ENCODE assay signal across 30 mouse cellular contexts in genomic region chr12:105777651-105778050, GRCm38 (mm10).
"Had no signal": no experiment of that assay in that cellular context is flagged by ENCODE, and none has a peak within 500 bp of the region (broad histone marks: within the 10 kb centered on the region; RNA-seq: fewer than 3 reads in every experiment).

No protein-coding gene starts in this region.

- H3K9me3 ChIP-seq: heart, embryonic 12.5 days; heart, embryonic 15.5 days; hindbrain, embryonic 10.5 days; hindbrain, embryonic 12.5 days; hindbrain, embryonic 13.5 days; hindbrain, embryonic 15.5 days; intestine, embryonic 15.5 days; kidney, embryonic 15.5 days had no signal

- H3K9ac ChIP-seq: heart, embryonic 12.5 days; heart, embryonic 13.5 days; heart, embryonic 15.5 days; hindbrain, embryonic 12.5 days; hindbrain, embryonic 13.5 days; hindbrain, embryonic 14.5 days; hindbrain, embryonic 15.5 days; intestine, embryonic 15.5 days; kidney, embryonic 15.5 days had no signal

- H3K4me3 ChIP-seq: heart, embryonic 12.5 days; heart, embryonic 13.5 days; heart, embryonic 15.5 days; hindbrain, embryonic 10.5 days; hindbrain, embryonic 12.5 days; hindbrain, embryonic 13.5 days; hindbrain, embryonic 15.5 days; intestine, embryonic 15.5 days; kidney, embryonic 15.5 days; layer of hippocampus, adult 2 months; left cerebral cortex, adult 2 months had no signal

- H3K27ac ChIP-seq: heart, embryonic 13.5 days; heart, embryonic 15.5 days; hindbrain, embryonic 10.5 days; hindbrain, embryonic 12.5 days; hindbrain, embryonic 13.5 days; hindbrain, embryonic 14.5 days; hindbrain, embryonic 15.5 days; hindbrain, postnatal 0 days; intestine, embryonic 15.5 days; kidney, embryonic 15.5 days; kidney, postnatal 0 days; layer of hippocampus, adult 2 months; left cerebral cortex, adult 2 months had no signal

- H3K27me3 ChIP-seq: heart, embryonic 12.5 days; heart, embryonic 13.5 days; heart, embryonic 15.5 days; hindbrain, embryonic 12.5 days; hindbrain, embryonic 13.5 days; hindbrain, embryonic 15.5 days; intestine, embryonic 15.5 days; kidney, embryonic 15.5 days had no signal

- H3K36me3 ChIP-seq: heart, embryonic 12.5 days; heart, embryonic 13.5 days; heart, embryonic 15.5 days; hindbrain, embryonic 10.5 days; hindbrain, embryonic 12.5 days; hindbrain, embryonic 13.5 days; hindbrain, embryonic 15.5 days; intestine, embryonic 15.5 days; kidney, embryonic 15.5 days had no signal

- H3K4me1 ChIP-seq: heart, embryonic 12.5 days; heart, embryonic 13.5 days; heart, embryonic 15.5 days; hindbrain, embryonic 10.5 days; hindbrain, embryonic 12.5 days; hindbrain, embryonic 13.5 days; hindbrain, embryonic 15.5 days; intestine, embryonic 15.5 days; kidney, embryonic 15.5 days had no signal

- DNase-seq: heart, postnatal 10 days; heart, postnatal 14 days; heart, postnatal 36 days; heart, postnatal 4 days; kidney, adult 11 months; kidney, adult 18-20 months; kidney, adult 2 months; kidney, adult 8-10 months; kidney, adult 9 months; kidney, postnatal 10 days; kidney, postnatal 14 days; kidney, postnatal 25 days; kidney, postnatal 36 days; kidney, postnatal 4 days; layer of hippocampus, adult 9-11 months; layer of hippocampus, postnatal 36 days had no signal
